Mouse (Mus musculus) liver, embryonic 14.5 days (tissue): Measurements from ENCODE around the gene Capn5. TPM values are rescaled to one million over a fixed set of nuclear protein-coding genes. Genes with fewer than 3 reads are reported as not detected.

Experiments used
- ATAC-seq: fragments of 200-750 bp; cut with Nextera tagmentation; 2 replicates; pipeline ENCODE4 v1.8.0; 2017; ENCODE audit warnings: moderate number of reproducible peaks, mild to moderate bottlenecking, moderate library complexity; ENCODE audit not compliant: insufficient read depth
- DNase-seq, 3 experiments: peaks; one replicate each; pipeline ENCODE4 v3.0.0-alpha.2; 2012 to 2013; ENCODE audit warnings: low read depth in 3 of 3, low spot score in 3 of 3
- H3K27ac ChIP-seq: fragments of 300-500 bp; sonication (generic); 2 replicates; pipeline ENCODE4 v1.5.1; 2014; ENCODE audit warnings: moderate library complexity, mild to moderate bottlenecking, control low read depth, inconsistent platforms
- H3K27me3 ChIP-seq: fragments of 300-500 bp; sonication (generic); 2 replicates; pipeline ENCODE4 v1.6.1; 2014; ENCODE audit warnings: mild to moderate bottlenecking, low read length, moderate library complexity; ENCODE audit not compliant: control insufficient read depth, insufficient read depth
- H3K36me3 ChIP-seq: fragments of 300-500 bp; sonication (generic); replicated peaks from 2 replicates; pipeline ENCODE4 v1.6.1; 2014; ENCODE audit warnings: low read depth; ENCODE audit not compliant: control insufficient read depth, insufficient read depth
- H3K4me1 ChIP-seq, 2 experiments: fragments of 200-500 bp in 1 of 2; fragments of 300-500 bp in 1 of 2; sonication (generic) in 1 of 2; replicated peaks; 2 replicates each; pipeline ENCODE4 v1.6.1; 2012 to 2014; ENCODE audit warnings: antibody characterized with exemption in 1 of 2, inconsistent platforms in 1 of 2, low read length in 1 of 2; ENCODE audit not compliant: control insufficient read depth in 2 of 2, insufficient read depth in 2 of 2
- H3K4me2 ChIP-seq: fragments of 300-500 bp; sonication (generic); 2 replicates; pipeline ENCODE4 v1.6.1; 2014; ENCODE audit warnings: low read depth, mild to moderate bottlenecking, control low read depth, moderate library complexity
- H3K4me3 ChIP-seq, 2 experiments: fragments of 200-500 bp in 1 of 2; fragments of 300-500 bp in 1 of 2; sonication (generic) in 1 of 2; 2 replicates each; pipeline ENCODE4 v1.5.1; 2012 to 2014; ENCODE audit warnings: low read depth in 2 of 2, low read length in 2 of 2, mild to moderate bottlenecking in 2 of 2, control low read depth in 1 of 2, inconsistent platforms in 1 of 2, moderate library complexity in 1 of 2; ENCODE audit not compliant: insufficient read depth in 1 of 2
- H3K9ac ChIP-seq: fragments of 300-500 bp; sonication (generic); replicated peaks from 2 replicates; pipeline ENCODE4 v1.6.1; 2014; ENCODE audit warnings: mild to moderate bottlenecking, control low read depth, moderate library complexity
- H3K9me3 ChIP-seq: fragments of 300-500 bp; sonication (generic); 2 replicates; pipeline ENCODE4 v1.6.1; 2016; ENCODE audit warnings: low read length, mixed read lengths; ENCODE audit not compliant: control insufficient read depth
- CTCF ChIP-seq: IDR thresholded peaks from 2 replicates; pipeline ENCODE4 v1.5.1; 2016; ENCODE audit warnings: antibody characterized with exemption, low read depth, control low read depth
- EP300 ChIP-seq: IDR thresholded peaks from 2 replicates; pipeline ENCODE4 v1.6.1; 2016; ENCODE audit warnings: antibody characterized with exemption, low read depth
- WGBS: fragments of 180-500 bp; shearing (Covaris S2); extraction: QIAGEN DNeasy Blood & Tissue Kit; methylation state at CpG from one replicate; pipeline ENCODE4 v1.1.7; 2014; ENCODE audit not compliant: insufficient replicate concordance; 5-methylcytosine and 5-hydroxymethylcytosine counted together
- polyA plus RNA-seq, 2 experiments: library from polyadenylated mRNA; depleted of rRNA in 1 of 2; stranded (reverse) in 1 of 2; unstranded in 1 of 2; fragments of >200 nt; fragmentation: Nextera tagmentation in 1 of 2; extraction: Ambion mirVana in 1 of 2; gene quantifications; 2 replicates each; pipeline versions ENCODE4 v1.2.1 to v1.2.3; 2012 to 2014

The Capn5 gene
- polyA plus RNA-seq, 2 experiments: 8.9 to 13.1 TPM

DNA sequence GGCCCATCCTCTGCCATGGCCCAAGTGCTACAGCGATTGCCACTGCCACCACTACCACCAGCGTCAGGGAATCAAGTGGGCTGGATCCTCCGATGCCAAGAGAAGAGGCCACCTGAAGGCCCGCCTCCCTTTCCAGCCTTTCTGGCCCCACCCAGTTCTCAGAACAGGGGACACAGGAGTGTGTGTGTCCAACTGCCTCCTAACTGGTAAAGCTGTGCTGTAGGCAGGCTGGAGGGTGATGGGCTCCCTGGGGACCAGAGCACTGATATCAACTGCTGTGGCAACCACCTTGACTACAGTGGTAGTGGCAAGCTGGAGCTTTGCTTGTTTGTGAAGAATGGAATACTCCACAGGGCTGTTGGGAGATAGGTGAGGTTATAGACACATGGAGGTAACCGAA lies 32.7 kb downstream of the Capn5 start, which contains the start of gene Omp:
TSS of gene Omp (minus strand) at position 101 of the 400 bp plus-strand sequence.
- DNase-seq: no peak
- no peaks in the 10 kb centered on the region for H3K27me3 ChIP-seq
- peaks cover 3% of the 10 kb centered on the region for H3K36me3 ChIP-seq
- peaks cover 0 to 12% of the 10 kb centered on the region in 2 experiments; a peak in 3 of 4 replicates for H3K4me1 ChIP-seq
- no peak within 1 kb of the TSS for H3K4me2 ChIP-seq
- TF ChIP-seq EP300: no peak
- no peak for TF ChIP-seq CTCF
- no peak within 1 kb of the TSS for H3K27ac ChIP-seq
- H3K9me3 ChIP-seq: no peaks in the 10 kb centered on the region
- ATAC-seq: no peak
- WGBS: 73% methylated on average over 5 of the region's 5 CpGs
- H3K9ac ChIP-seq: no peak within 1 kb of the TSS
- H3K4me3 ChIP-seq: no peak within 1 kb of the TSS

DNA sequence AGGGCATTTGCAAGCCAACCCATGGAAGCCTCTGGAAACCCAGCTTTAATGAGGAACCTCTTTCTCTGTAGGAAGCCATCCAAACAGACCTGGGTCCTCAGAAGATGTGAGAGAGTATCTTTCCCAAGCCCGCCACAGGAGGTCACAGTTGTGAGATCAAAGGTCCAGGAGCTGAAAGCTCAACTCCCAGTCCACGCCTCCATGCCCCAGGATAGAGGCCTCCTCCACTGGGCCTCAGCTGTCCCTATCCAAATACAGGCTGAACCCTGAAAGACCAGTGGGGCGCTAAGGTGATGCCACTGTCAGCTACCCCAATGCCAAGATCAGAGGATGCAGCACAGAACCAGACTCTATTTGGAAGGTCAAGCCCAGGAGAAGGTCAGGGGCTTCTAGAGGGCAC lies 35.4 kb downstream of the Capn5 start:
- Histone ChIP-seq H3K27ac (no peak overlapping the region), H3K9me3 (no peaks in the 10 kb centered on the region), H3K36me3 (no peaks in the 10 kb centered on the region; the same call in 1 of the 2 replicates), H3K4me3 (no peak overlapping the region), H3K27me3 (no peaks in the 10 kb centered on the region), H3K9ac (no peak overlapping the region), H3K4me2 (no peak overlapping the region), H3K4me1 (peaks cover 0 to 14% of the 10 kb centered on the region in 2 experiments; a peak in 3 of 4 replicates)
- WGBS: 68% methylated on average over 3 of the region's 3 CpGs
- no peak for DNase-seq
- ATAC-seq: no peak
- TF ChIP-seq EP300 (no peak), CTCF (no peak)

DNA sequence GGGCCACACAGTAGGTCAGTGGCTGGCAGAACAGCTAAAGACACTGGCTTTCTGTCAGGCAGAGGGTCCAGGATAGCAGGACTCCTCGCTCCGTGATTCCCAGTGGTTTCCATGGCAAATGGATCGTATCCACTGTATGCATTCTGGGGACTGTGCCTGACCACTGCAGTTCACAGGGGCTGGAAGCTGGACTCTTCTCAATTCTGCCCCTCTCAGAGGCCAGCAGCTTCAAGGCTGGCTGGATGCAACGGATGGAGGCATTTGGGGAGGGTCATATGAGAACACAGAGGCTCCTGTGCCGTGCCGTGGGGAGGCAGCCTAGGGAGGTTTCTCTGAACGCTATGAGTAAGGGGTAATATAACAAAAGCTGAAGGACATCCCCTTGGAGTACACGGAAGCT lies 35.8 kb downstream of the Capn5 start:
- TF ChIP-seq CTCF (no peak), EP300 (no peak)
- DNase-seq: no peak

DNA sequence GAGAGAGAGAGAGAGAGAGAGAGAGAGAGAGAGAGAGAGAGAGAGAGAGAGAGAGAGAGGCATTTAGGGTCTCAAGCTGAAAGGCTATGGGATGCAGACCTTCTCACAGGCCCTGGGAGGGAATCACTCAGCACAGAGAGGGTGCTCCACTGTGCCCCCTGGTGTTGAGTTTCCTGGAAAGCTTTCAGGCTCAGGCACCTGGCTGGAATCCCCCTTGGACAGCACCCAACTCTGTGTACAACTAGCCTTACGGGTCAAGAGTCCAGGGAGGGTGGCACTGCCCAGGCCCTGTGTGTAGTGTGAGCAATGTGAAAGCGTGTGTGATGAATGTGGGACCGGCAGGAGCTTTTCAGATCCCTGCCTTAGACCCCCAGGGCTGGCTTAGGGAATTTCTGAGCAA lies 36.9 kb downstream of the Capn5 start:
- H3K27ac ChIP-seq: no peak overlapping the region
- no peaks in the 10 kb centered on the region; the same call in 1 of the 2 replicates for H3K36me3 ChIP-seq
- H3K9ac ChIP-seq: no peak overlapping the region
- 0 out of 2 replicates have a peak, but pooled peaks have one; percentile 30 for ATAC-seq
- H3K4me2 ChIP-seq: no peak overlapping the region
- DNase-seq: no peak
- H3K4me1 ChIP-seq: peaks cover 0 to 14% of the 10 kb centered on the region in 2 experiments; a peak in 3 of 4 replicates
- 75% methylated on average over 3 of the region's 3 CpGs for WGBS
- no peaks in the 10 kb centered on the region for H3K9me3 ChIP-seq
- no peaks in the 10 kb centered on the region for H3K27me3 ChIP-seq
- TF ChIP-seq EP300: no peak
- peak; percentile 75 for TF ChIP-seq CTCF
- no peak overlapping the region for H3K4me3 ChIP-seq

More for the DNA sequence above, 35.8 kb downstream of the Capn5 start:
- Histone ChIP-seq H3K4me3 (no peak overlapping the region), H3K4me2 (no peak overlapping the region), H3K27ac (no peak overlapping the region), H3K9me3 (no peaks in the 10 kb centered on the region), H3K4me1 (peaks cover 0 to 14% of the 10 kb centered on the region in 2 experiments; a peak in 3 of 4 replicates), H3K27me3 (no peaks in the 10 kb centered on the region), H3K9ac (no peak overlapping the region), H3K36me3 (no peaks in the 10 kb centered on the region; the same call in 1 of the 2 replicates)
- ATAC-seq: no peak
- 82% methylated on average over 8 of the region's 8 CpGs for WGBS

DNA sequence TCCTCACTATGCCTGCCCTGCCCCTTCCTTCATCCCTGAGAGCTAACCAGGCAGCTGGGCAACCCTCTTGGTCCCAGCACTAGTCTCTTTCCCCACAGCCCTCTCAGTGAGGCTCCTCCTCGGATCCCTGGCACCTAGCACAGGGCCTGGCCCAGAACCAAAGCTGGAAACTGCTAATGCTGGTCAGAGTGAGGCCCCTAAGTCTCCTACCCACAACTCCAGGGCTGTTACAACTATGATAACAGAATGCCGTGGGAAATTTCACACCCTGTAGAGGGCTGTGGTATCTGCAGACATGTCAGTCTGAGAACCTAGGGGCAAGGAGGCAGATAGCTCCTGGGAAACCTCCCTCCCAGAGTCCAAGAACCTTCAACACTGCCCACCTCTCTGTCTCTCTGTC lies 37.5 kb downstream of the Capn5 start:
- Histone ChIP-seq H3K9ac (no peak overlapping the region), H3K27me3 (no peaks in the 10 kb centered on the region), H3K4me2 (no peak overlapping the region), H3K36me3 (no peaks in the 10 kb centered on the region; the same call in 1 of the 2 replicates), H3K27ac (no peak overlapping the region; the same call in 1 of the 2 replicates), H3K4me1 (peaks cover 0 to 14% of the 10 kb centered on the region in 2 experiments; a peak in 3 of 4 replicates), H3K4me3 (no peak overlapping the region), H3K9me3 (no peaks in the 10 kb centered on the region)
- DNase-seq: no peak
- peak; percentile 75 for ATAC-seq
- TF ChIP-seq CTCF: no peak
- no peak for TF ChIP-seq EP300
- 5% methylated on average over 2 of the region's 2 CpGs for WGBS
